Comparison of ENCODE assay signal across 16 mouse cellular contexts in genomic region chr3:93563216-93563615, GRCm38 (mm10).
DNase-seq lines count a peak whose midpoint lies in the region.
"Had no signal": no experiment of that assay in that cellular context is flagged by ENCODE, and none has a peak within 500 bp of the region (broad histone marks: within the 10 kb centered on the region; RNA-seq: fewer than 3 reads in every experiment).

No protein-coding gene starts in this region.

- peak; percentile 13 to 40 for DNase-seq in frontal cortex, postnatal 36 days (ENCODE audit: low spot score in 2 of 2)
- no peak for DNase-seq in frontal cortex, postnatal 14 days (ENCODE audit: low spot score in 2 of 2)
- DNase-seq in right cerebral cortex, adult 18-20 months, result peak; percentile 50
- no peak for DNase-seq in right cerebral cortex, postnatal 14 days
- DNase-seq in brain, adult 2 months (ENCODE audit: low read depth, low spot score), result peak; percentile 74
- DNase-seq in Muller cell, postnatal 12 days (ENCODE audit: inconsistent ontology term), result no peak
- DNase-seq: adrenal gland, adult 8-10 months; adrenal gland, postnatal 14 days; adrenal gland, postnatal 36 days; cerebellum, adult 11 months; cerebellum, adult 18-20 months; cerebellum, adult 8-10 months; cerebellum, adult 9-11 months; cerebellum, postnatal 14 days; cerebellum, postnatal 36 days; embryo, embryonic 11 days had no signal

Comparison
In these comparisons a context has a peak if more than half of its experiments do, and no peak if none do; other contexts are left out.
1. DNase-seq: peak in frontal cortex, postnatal 36 days (2 of 2), right cerebral cortex, adult 18-20 months (single experiment) and brain, adult 2 months (single experiment); none in frontal cortex, postnatal 14 days (0 of 2), right cerebral cortex, postnatal 14 days (single experiment) and Muller cell, postnatal 12 days (single experiment).